In genomic region chr2:18217867-18218266, GRCm38 (mm10) we compare ENCODE assay signal across 11 mouse cellular contexts.
A peak's percentile ranks its signal among the peaks of the same experiment; 100 is the strongest.
DNase-seq lines count a peak whose midpoint lies in the region; ATAC-seq lines count a peak whose summit lies in the region.
"Had no signal": no experiment of that assay in that cellular context is flagged by ENCODE, and none has a peak within 500 bp of the region (broad histone marks: within the 10 kb centered on the region; RNA-seq: fewer than 3 reads in every experiment).

No protein-coding gene starts in this region.

- H3K4me1 ChIP-seq in embryonic facial prominence, embryonic 13.5 days = peaks cover 9% of the 10 kb centered on the region; the same call in 1 of the 2 replicates
- no peaks in the 10 kb centered on the region for H3K4me1 ChIP-seq in hindbrain, embryonic 16.5 days (ENCODE audit: control insufficient read depth, insufficient read depth, low read depth, low read length)

- DNase-seq in left cerebral cortex, adult 18-20 months (ENCODE audit: low spot score in 2 of 2) = peak; percentile 30 to 65
- DNase-seq in left cerebral cortex, adult 11 months (ENCODE audit: low spot score) = no peak
- peak; percentile 90 for DNase-seq in cerebellum, adult 8-10 months
- DNase-seq in adrenal gland, postnatal 4 days (ENCODE audit: low spot score in 2 of 2) = no peak
- no peak for DNase-seq in frontal cortex, postnatal 36 days (ENCODE audit: low spot score in 2 of 2)
- DNase-seq: thymus, postnatal 36 days had no signal

- H3K27ac ChIP-seq in embryonic facial prominence, embryonic 13.5 days = peak overlapping the region; percentile 44; the same call in 1 of the 2 replicates
- no peak overlapping the region for H3K27ac ChIP-seq in hindbrain, embryonic 16.5 days (ENCODE audit: low read depth, low read length)

- no peaks in the 10 kb centered on the region for H3K27me3 ChIP-seq in embryonic facial prominence, embryonic 13.5 days
- no peaks in the 10 kb centered on the region for H3K27me3 ChIP-seq in hindbrain, embryonic 16.5 days (replicated peaks; ENCODE audit: control insufficient read depth, insufficient read depth, low read length)
- H3K27me3 ChIP-seq: Patski had no signal

- H3K36me3 ChIP-seq in embryonic facial prominence, embryonic 13.5 days = peaks cover 65% of the 10 kb centered on the region
- peaks cover 7% of the 10 kb centered on the region for H3K36me3 ChIP-seq in hindbrain, embryonic 16.5 days (ENCODE audit: control insufficient read depth, insufficient read depth, low read length)

- 64% methylated on average over 3 of the region's 3 CpGs for WGBS in embryonic facial prominence, embryonic 13.5 days
- WGBS in hindbrain, embryonic 16.5 days = 73% methylated on average over 3 of the region's 3 CpGs

- no peak overlapping the region for H3K4me3 ChIP-seq in embryonic facial prominence, embryonic 13.5 days
- H3K4me3 ChIP-seq in hindbrain, embryonic 16.5 days (ENCODE audit: low read length) = no peak overlapping the region
- H3K4me3 ChIP-seq: erythroblast, embryonic 14.5 days had no signal

- H3K9me3 ChIP-seq in embryonic facial prominence, embryonic 13.5 days = no peaks in the 10 kb centered on the region
- no peaks in the 10 kb centered on the region for H3K9me3 ChIP-seq in hindbrain, embryonic 16.5 days (ENCODE audit: control insufficient read depth, low read length)

- no peak overlapping the region for H3K4me2 ChIP-seq in embryonic facial prominence, embryonic 13.5 days
- H3K4me2 ChIP-seq in hindbrain, embryonic 16.5 days (ENCODE audit: low read length) = no peak overlapping the region

- ATAC-seq in embryonic facial prominence, embryonic 13.5 days (ENCODE audit: insufficient number of reproducible peaks, insufficient read depth, low FRiP score, low TSS enrichment, low read depth) = no peak
- ATAC-seq in hindbrain, embryonic 16.5 days = peak; percentile 60
- ATAC-seq in erythroblast, adult 5-6 weeks (replicated peaks; ENCODE audit: low FRiP score, poor library complexity, severe bottlenecking) = no peak
- ATAC-seq: Patski had no signal

- no peak overlapping the region for H3K9ac ChIP-seq in embryonic facial prominence, embryonic 13.5 days
- H3K9ac ChIP-seq in hindbrain, embryonic 16.5 days (ENCODE audit: low read depth, low read length) = no peak overlapping the region

Comparison
In these comparisons a context has a peak if more than half of its experiments do, and no peak if none do; other contexts are left out.
1. DNase-seq: peak in left cerebral cortex, adult 18-20 months (2 of 2) and cerebellum, adult 8-10 months (single experiment); none in left cerebral cortex, adult 11 months (single experiment), adrenal gland, postnatal 4 days (0 of 2) and frontal cortex, postnatal 36 days (0 of 2).